Mouse (Mus musculus) embryo, embryonic 11 days (tissue): ENCODE results near the gene Irx2.
A peak's percentile ranks its signal among the peaks of the same experiment; 100 is the strongest.

Experiments used
- DNase-seq: peaks from one replicate; pipeline ENCODE4 v3.0.0-alpha.2; 2015

The Irx2 gene

DNA sequence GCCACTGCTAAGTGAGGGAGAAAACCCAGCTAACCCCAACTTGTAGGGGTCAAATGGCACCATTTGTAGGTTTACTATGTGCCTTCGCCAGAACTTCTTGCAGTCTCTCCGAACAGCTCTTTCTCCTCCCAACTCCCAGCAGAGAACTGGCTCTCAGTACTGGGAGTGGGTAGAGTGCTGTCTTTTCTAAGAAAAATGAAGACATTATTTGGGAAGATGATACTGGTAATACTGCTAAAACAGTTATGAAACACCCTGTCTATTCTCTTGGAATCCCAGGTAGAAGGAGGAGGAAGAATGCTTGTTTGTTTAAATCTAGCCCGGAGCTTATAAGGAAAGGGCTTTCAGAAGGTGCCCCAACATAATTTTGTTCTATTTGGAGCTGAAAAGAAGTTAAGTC is 8.9 kb downstream of the Irx2 start:
- peak; percentile 37 for DNase-seq

DNA sequence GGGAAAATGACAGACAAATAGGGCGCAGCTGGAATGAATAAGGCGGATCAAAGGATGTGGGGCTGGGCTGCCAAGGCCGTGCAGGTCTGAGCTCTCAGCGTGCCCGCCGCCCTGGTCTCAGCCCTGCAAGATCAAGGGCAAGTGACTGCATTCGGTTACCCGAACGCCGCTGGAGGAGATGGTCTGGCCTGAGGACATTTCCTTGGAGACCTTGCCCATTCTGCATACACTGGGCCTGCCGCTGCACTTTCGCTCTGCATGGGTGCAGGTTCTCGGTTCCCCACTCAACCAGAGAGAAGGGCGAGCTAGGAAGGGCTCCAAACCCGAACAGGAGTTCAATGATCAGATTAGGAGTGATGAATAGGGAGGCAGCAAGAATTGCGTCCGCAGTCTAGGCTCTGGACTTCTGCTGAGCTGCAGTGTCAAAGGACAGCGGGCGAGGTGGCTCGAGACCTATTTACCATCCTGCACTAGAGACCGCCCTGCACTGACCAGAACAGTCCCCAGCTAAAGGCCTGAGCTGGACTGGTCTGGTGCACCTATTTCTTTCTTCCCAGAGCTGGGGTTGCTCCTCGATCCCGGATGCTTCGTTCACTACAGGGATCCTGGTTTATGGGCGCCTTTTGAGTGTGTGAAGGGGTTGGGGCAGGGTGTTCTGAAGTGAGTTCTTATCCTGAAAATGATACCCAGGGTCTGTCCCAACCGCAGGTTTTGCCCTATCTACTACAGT is 9.9 kb downstream of the Irx2 start:
- peak; percentile 64 for DNase-seq

DNA sequence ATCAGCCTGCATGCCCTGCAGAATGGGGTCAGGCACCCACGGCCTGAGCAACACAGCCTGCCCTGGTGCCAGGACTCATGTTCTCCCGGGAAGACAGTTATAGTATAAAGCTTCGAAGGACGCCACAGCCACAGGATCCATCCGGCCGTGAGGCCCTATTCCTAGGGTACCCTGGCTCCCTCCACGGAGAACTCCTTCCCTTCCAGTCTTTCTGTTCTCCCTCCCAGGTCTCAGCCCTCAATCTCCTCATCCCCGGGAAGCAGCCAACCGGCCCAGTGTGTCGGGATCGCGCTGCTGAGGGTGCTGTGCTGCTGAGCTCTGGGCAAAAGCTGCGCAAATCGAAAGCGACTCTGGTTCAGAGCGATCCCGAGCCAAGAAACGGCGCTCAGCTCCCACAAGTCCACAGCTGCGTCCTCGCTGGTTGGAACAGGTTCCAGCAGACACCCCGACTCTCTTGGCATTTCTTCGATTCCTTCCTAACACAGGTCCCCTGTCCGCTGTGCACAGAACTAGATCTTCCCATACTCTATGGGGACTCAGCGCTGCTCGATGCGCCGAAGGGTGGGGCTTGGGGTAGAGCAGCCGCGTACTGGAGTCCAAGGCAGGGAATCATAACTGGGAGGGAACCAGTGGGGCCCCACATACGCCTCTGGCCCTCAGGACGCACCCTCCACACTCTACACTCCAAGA is 11.0 kb downstream of the Irx2 start:
- peak; percentile 66 for DNase-seq

DNA sequence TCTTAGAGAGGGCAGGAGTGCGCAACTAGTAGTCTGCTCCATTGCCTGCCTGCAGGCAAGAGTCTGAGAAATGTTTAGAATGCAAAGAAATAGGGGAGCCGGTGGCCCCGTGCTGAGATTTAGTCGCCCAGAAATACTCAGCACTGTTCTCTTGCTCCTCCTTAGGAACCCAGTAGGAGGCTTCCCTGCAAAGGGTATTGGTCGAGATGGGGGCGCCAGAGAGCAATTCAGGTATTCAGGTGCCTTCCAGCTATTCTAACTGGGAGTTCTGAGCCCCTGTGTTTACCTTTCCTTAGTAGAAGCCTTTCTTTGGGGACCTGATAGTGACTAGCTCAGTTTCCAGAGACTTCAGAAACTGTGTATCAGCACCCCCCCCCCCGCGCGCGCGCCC is 11.5 kb downstream of the Irx2 start:
- peak; percentile 70 for DNase-seq

DNA sequence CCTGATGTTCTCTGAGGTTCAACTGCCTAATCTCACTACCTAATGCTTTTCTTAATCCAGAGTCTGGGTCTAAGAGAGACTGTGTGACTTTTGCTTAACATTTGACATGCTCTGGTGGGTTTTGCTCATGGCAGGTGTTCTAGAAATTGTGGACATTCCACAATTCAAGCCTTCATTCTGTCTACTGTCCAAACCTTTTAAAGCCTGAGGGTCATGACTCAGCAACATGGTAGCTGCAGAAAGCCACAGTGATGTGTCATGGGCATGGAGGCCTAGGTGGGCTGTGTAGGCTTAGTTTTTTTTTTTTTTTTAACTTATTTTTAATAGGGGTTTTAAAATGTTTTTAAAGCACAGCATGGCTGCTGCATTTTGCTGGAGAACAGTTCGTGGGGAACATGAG is 27.8 kb downstream of the Irx2 start:
- DNase-seq: no peak

DNA sequence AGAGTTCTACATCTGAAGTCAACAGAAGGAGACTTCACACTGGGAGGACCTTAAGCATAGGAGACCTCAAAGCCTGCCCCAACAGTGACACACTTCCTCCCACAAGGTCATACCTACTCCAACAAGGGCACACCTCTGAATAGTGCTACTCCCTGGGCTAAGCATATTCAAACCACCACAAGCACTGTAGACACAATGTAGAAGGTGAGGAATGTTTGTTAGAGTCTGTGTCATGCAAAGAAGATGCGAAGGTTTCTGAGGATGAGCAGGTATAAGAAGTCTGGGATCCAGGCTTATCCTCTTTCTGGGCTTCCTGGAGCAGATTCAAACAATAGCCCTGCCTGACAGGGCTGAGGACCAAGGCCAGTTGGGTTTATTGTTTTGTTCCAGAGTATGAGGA is 47.2 kb downstream of the Irx2 start:
- DNase-seq: no peak
